Mouse (Mus musculus): ENCODE results near the gene B3galt2. TPM values are rescaled to one million over a fixed set of nuclear protein-coding genes. Genes with fewer than 3 reads are reported as not detected.
A peak's percentile ranks its signal among the peaks of the same experiment; 100 is the strongest.

Gene B3galt2
- polyA plus RNA-seq (2015; fragmentation: Nextera tagmentation; extraction: Ambion mirVana): 0.88 and 0.98 TPM in 2 replicates

GRCm38 (mm10) chr1:143640650-143641407, at the start of gene B3galt2:
TSS of gene B3galt2 (plus strand) at chr1:143640664.
- Histone ChIP-seq H3K4me2 (replicated peaks) (peak within 1 kb of the TSS; percentile 59), H3K36me3 (no peaks in the 10 kb centered on the region), H3K27me3 (no peaks in the 10 kb centered on the region), H3K9me3 (no peaks in the 10 kb centered on the region), H3K9ac (peak within 1 kb of the TSS; percentile 35; the same call in 1 of the 2 replicates), H3K4me3 (peak within 1 kb of the TSS; percentile 36), H3K4me1 (peaks cover 12% of the 10 kb centered on the region), H3K27ac (peak within 1 kb of the TSS; percentile 52; the same call in 1 of the 2 replicates)
- WGBS: 43% methylated on average over 15 of the region's 15 CpGs
- ATAC-seq (ENCODE audit: low FRiP score, low read depth): peak; percentile 82

- no peak for ATAC-seq (ENCODE audit: low FRiP score, low read depth)
- 73% methylated on average over 2 of the region's 2 CpGs for whole genome bisulfite sequencing
- H3K9me3 ChIP-seq: no peaks in the 10 kb centered on the region
- no peak overlapping the region for H3K4me2 ChIP-seq (replicated peaks)
- no peak overlapping the region for H3K9ac ChIP-seq
- no peaks in the 10 kb centered on the region for H3K4me1 ChIP-seq
- no peaks in the 10 kb centered on the region for H3K36me3 ChIP-seq
- no peaks in the 10 kb centered on the region for H3K27me3 ChIP-seq
- no peak overlapping the region for H3K4me3 ChIP-seq
- no peak overlapping the region for H3K27ac ChIP-seq
These were observed 43.6 kb upstream of the B3galt2 start for GRCm38 (mm10) chr1:143596864-143597263.

GRCm38 (mm10) chr1:143608911-143609310, 31.6 kb upstream of the B3galt2 start:
- Histone ChIP-seq H3K27ac (no peak overlapping the region), H3K27me3 (no peaks in the 10 kb centered on the region), H3K36me3 (peaks cover 13% of the 10 kb centered on the region), H3K9me3 (no peaks in the 10 kb centered on the region), H3K9ac (no peak overlapping the region), H3K4me1 (no peaks in the 10 kb centered on the region), H3K4me3 (no peak overlapping the region), H3K4me2 (replicated peaks) (no peak overlapping the region)
- 80% methylated on average over 2 of the region's 2 CpGs for WGBS
- ATAC-seq (ENCODE audit: low FRiP score, low read depth): no peak

- Histone ChIP-seq H3K4me1 (no peaks in the 10 kb centered on the region), H3K9ac (no peak overlapping the region), H3K9me3 (no peaks in the 10 kb centered on the region), H3K27ac (no peak overlapping the region), H3K27me3 (no peaks in the 10 kb centered on the region), H3K36me3 (peaks cover 21% of the 10 kb centered on the region), H3K4me3 (no peak overlapping the region), H3K4me2 (replicated peaks) (no peak overlapping the region)
- no peak for ATAC-seq (ENCODE audit: low FRiP score, low read depth)
- WGBS: 90% methylated on average over 2 of the region's 2 CpGs
These were observed 27.6 kb upstream of the B3galt2 start for GRCm38 (mm10) chr1:143612901-143613300.

GRCm38 (mm10) chr1:143619760-143620159, 20.7 kb upstream of the B3galt2 start:
- no peak for ATAC-seq (ENCODE audit: low FRiP score, low read depth)
- Histone ChIP-seq H3K9ac (no peak overlapping the region), H3K4me3 (no peak overlapping the region), H3K36me3 (peaks cover 13% of the 10 kb centered on the region), H3K27me3 (no peaks in the 10 kb centered on the region), H3K27ac (no peak overlapping the region), H3K9me3 (no peaks in the 10 kb centered on the region), H3K4me2 (replicated peaks) (no peak overlapping the region), H3K4me1 (no peaks in the 10 kb centered on the region)
- 14% methylated on average over 2 of the region's 2 CpGs for WGBS

GRCm38 (mm10) chr1:143621930-143622329, 18.5 kb upstream of the B3galt2 start:
- no peak for ATAC-seq (ENCODE audit: low FRiP score, low read depth)
- H3K4me1 ChIP-seq: no peaks in the 10 kb centered on the region
- no peaks in the 10 kb centered on the region for H3K9me3 ChIP-seq
- H3K27me3 ChIP-seq: no peaks in the 10 kb centered on the region
- peaks cover 26% of the 10 kb centered on the region for H3K36me3 ChIP-seq
- no peak overlapping the region for H3K9ac ChIP-seq
- H3K27ac ChIP-seq: no peak overlapping the region
- no peak overlapping the region for H3K4me2 ChIP-seq (replicated peaks)
- no peak overlapping the region for H3K4me3 ChIP-seq

GRCm38 (mm10) chr1:143622634-143623033, 17.8 kb upstream of the B3galt2 start:
- Histone ChIP-seq H3K27me3 (no peaks in the 10 kb centered on the region), H3K4me3 (no peak overlapping the region), H3K36me3 (peaks cover 25% of the 10 kb centered on the region), H3K4me1 (no peaks in the 10 kb centered on the region), H3K27ac (no peak overlapping the region), H3K9ac (no peak overlapping the region), H3K4me2 (replicated peaks) (no peak overlapping the region), H3K9me3 (no peaks in the 10 kb centered on the region)
- no peak for ATAC-seq (ENCODE audit: low FRiP score, low read depth)
- 85% methylated on average over 1 of the region's 1 CpGs for WGBS

GRCm38 (mm10) chr1:143631337-143631736, 9.1 kb upstream of the B3galt2 start:
- no peak for ATAC-seq (ENCODE audit: low FRiP score, low read depth)
- no peak overlapping the region for H3K4me2 ChIP-seq (replicated peaks)
- H3K9me3 ChIP-seq: no peaks in the 10 kb centered on the region
- H3K27ac ChIP-seq: no peak overlapping the region
- peaks cover 8% of the 10 kb centered on the region for H3K36me3 ChIP-seq
- no peaks in the 10 kb centered on the region for H3K4me1 ChIP-seq
- 57% methylated on average over 7 of the region's 7 CpGs for WGBS
- H3K4me3 ChIP-seq: no peak overlapping the region
- H3K9ac ChIP-seq: no peak overlapping the region
- H3K27me3 ChIP-seq: no peaks in the 10 kb centered on the region

- Histone ChIP-seq H3K4me2 (replicated peaks) (no peak overlapping the region), H3K4me1 (no peaks in the 10 kb centered on the region), H3K27me3 (no peaks in the 10 kb centered on the region), H3K4me3 (no peak overlapping the region), H3K9me3 (no peaks in the 10 kb centered on the region), H3K36me3 (no peaks in the 10 kb centered on the region), H3K9ac (no peak overlapping the region), H3K27ac (no peak overlapping the region)
- WGBS: 73% methylated on average over 1 of the region's 1 CpGs
- ATAC-seq (ENCODE audit: low FRiP score, low read depth): no peak
These were observed 8.1 kb upstream of the B3galt2 start for GRCm38 (mm10) chr1:143632361-143632760.

- H3K36me3 ChIP-seq: no peaks in the 10 kb centered on the region
- no peaks in the 10 kb centered on the region for H3K9me3 ChIP-seq
- no peak for ATAC-seq (ENCODE audit: low FRiP score, low read depth)
- no peak overlapping the region for H3K9ac ChIP-seq
- H3K4me2 ChIP-seq (replicated peaks): no peak overlapping the region
- no peaks in the 10 kb centered on the region for H3K27me3 ChIP-seq
- H3K27ac ChIP-seq: no peak overlapping the region
- 93% methylated on average over 2 of the region's 2 CpGs for WGBS
- no peaks in the 10 kb centered on the region for H3K4me1 ChIP-seq
- no peak overlapping the region for H3K4me3 ChIP-seq
These were observed 7.4 kb upstream of the B3galt2 start for GRCm38 (mm10) chr1:143632854-143633587.

- no peak for ATAC-seq (ENCODE audit: low FRiP score, low read depth)
- H3K9me3 ChIP-seq: no peaks in the 10 kb centered on the region
- H3K27me3 ChIP-seq: no peaks in the 10 kb centered on the region
- H3K4me2 ChIP-seq (replicated peaks): no peak overlapping the region
- 94% methylated on average over 2 of the region's 2 CpGs for WGBS
- H3K4me3 ChIP-seq: no peak overlapping the region
- H3K4me1 ChIP-seq: peaks cover 12% of the 10 kb centered on the region
- no peak overlapping the region for H3K9ac ChIP-seq
- no peak overlapping the region for H3K27ac ChIP-seq
- H3K36me3 ChIP-seq: no peaks in the 10 kb centered on the region
These were observed 3.8 kb downstream of the B3galt2 start for GRCm38 (mm10) chr1:143644221-143644620.

- Histone ChIP-seq H3K9ac (no peak overlapping the region), H3K27ac (no peak overlapping the region), H3K4me1 (peaks cover 8% of the 10 kb centered on the region), H3K4me2 (replicated peaks) (no peak overlapping the region), H3K9me3 (no peaks in the 10 kb centered on the region), H3K36me3 (peaks cover 5% of the 10 kb centered on the region; the same call in 1 of the 2 replicates), H3K27me3 (no peaks in the 10 kb centered on the region), H3K4me3 (no peak overlapping the region)
- 77% methylated on average over 4 of the region's 4 CpGs for WGBS
- no peak for ATAC-seq (ENCODE audit: low FRiP score, low read depth)
These were observed 4.9 kb downstream of the B3galt2 start for GRCm38 (mm10) chr1:143645386-143645785.

All from limb, embryonic 13.5 days (tissue).